Mouse (Mus musculus): ENCODE results near the gene Lzts2.

DNA sequence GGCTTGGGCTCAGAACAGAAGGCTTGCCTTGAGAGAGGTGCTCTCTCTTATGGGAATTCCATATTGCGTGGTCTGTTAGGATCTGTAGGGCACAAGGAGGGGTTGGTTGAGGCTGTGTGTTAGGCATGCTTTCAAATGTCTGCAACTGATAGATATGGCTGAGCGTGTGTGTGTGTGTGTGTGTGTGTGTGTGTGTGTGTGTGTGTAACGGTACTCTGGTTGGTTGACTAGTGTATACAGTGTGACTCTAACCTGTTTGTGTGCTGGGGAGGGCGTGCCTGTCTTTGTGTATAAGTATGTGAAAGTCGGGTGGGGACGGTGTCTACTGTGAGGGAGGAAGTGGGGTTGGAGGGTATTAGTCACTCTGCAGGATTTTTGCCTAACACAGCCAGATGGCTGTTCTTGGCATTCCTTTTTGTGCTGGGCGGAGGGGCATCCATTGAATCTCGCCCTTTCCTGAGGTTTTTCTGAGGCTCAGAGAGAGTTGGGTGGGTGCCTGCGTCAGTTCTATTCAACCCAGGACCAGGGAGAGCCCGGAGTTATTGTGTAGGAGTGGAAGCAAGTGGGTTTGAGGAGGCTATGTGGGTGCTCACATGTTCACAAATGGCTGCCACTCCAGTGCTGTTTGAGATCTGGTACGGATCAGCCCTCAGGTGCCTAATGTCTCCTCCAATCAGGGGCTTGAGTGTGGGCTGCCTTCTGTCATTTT, 33.9 kb downstream of the Lzts2 start:
- TF ChIP-seq CTCF (IDR thresholded peaks at IDR 0.05; ENCODE audit: low read depth): no peak
- TF ChIP-seq EP300 (optimal IDR thresholded peaks at IDR 0.05): no peak
